Mouse (Mus musculus): Measurements from ENCODE around the gene Nxn. TPM values are rescaled to one million over a fixed set of nuclear protein-coding genes. Genes with fewer than 3 reads are reported as not detected.

Gene Nxn
- polyA plus RNA-seq, 1 experiment from 2014 or later = 26.0 TPM

GRCm38 (mm10) chr11:76406702-76407583, 8.0 kb upstream of the Nxn start, which contains the start of gene Timm22:
Gene Timm22 (plus strand): TSS chr11:76406952.
- Histone ChIP-seq H3K27ac (peak within 1 kb of the TSS; percentile 79), H3K4me3 (replicated peaks; ENCODE audit: low read depth, low read length) (peak within 1 kb of the TSS; percentile 93), H3K27me3 (ENCODE audit: insufficient read depth, low read length) (no peaks in the 10 kb centered on the region), H3K9me3 (replicated peaks; ENCODE audit: low read length) (no peaks in the 10 kb centered on the region), H3K36me3 (ENCODE audit: insufficient read depth, low read length) (peaks cover 6% of the 10 kb centered on the region; the same call in 1 of the 2 replicates), H3K4me2 (ENCODE audit: low read length) (peak within 1 kb of the TSS; percentile 81), H3K4me1 (replicated peaks; ENCODE audit: insufficient read depth, low read length) (no peaks in the 10 kb centered on the region), H3K9ac (ENCODE audit: low read depth, low read length) (peak within 1 kb of the TSS; percentile 97)
- DNase-seq (ENCODE audit: low spot score) = peak; percentile 99
- peak; percentile 98 for TF ChIP-seq CTCF (IDR thresholded peaks at IDR 0.05; ENCODE audit: low read depth)
- ATAC-seq (replicated peaks; ENCODE audit: low FRiP score, low read depth) = peak; percentile 92
- under 1% methylated on average over 46 of the region's 46 CpGs for WGBS

DNA sequence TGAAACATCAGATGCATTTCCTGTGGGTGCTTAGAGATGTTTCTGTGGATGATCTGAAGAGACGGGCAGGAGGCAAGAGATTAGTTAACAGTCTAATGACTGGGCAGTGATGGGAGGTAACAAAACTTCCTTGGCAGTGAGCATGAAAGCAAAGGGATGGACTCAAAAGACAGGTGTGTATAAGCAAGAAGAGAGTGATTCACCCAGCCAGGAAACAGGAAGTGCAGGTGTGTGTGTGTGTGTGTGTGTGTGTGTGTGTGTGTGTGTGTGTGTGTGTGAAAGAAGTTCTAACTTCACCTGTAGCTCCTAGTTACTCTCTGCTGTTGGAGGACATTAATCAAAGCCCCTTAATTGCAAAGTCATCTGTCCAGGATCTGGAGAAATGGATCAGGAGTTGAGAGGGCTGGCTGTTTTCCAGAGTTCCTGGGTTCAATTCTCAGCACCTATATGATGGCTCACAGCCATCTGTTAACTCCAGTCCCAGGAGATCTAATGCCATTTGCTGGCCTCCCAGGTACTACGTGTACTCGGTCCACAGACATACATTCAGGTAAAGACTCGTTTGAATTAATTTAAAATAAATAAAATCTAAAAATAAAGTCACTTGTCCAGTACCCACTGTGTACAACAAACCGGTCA, 6.8 kb upstream of the Nxn start:
- TF ChIP-seq CTCF (IDR thresholded peaks at IDR 0.05; ENCODE audit: low read depth) = no peak
- Histone ChIP-seq H3K27me3 (ENCODE audit: insufficient read depth, low read length) (no peaks in the 10 kb centered on the region), H3K4me1 (replicated peaks; ENCODE audit: insufficient read depth, low read length) (no peaks in the 10 kb centered on the region), H3K27ac (no peak overlapping the region), H3K9ac (ENCODE audit: low read depth, low read length) (no peak overlapping the region), H3K4me2 (ENCODE audit: low read length) (no peak overlapping the region), H3K4me3 (replicated peaks; ENCODE audit: low read depth, low read length) (no peak overlapping the region), H3K36me3 (ENCODE audit: insufficient read depth, low read length) (0 out of 2 replicates have a peak, but pooled peaks cover 3% of the 10 kb centered on the region), H3K9me3 (replicated peaks; ENCODE audit: low read length) (no peaks in the 10 kb centered on the region)
- DNase-seq (ENCODE audit: low spot score) = no peak
- ATAC-seq (replicated peaks; ENCODE audit: low FRiP score, low read depth) = no peak
- WGBS = 80% methylated on average over 5 of the region's 5 CpGs

- Histone ChIP-seq H3K9ac (ENCODE audit: low read depth, low read length) (no peak overlapping the region), H3K27ac (no peak overlapping the region), H3K4me1 (replicated peaks; ENCODE audit: insufficient read depth, low read length) (no peaks in the 10 kb centered on the region), H3K4me2 (ENCODE audit: low read length) (no peak overlapping the region), H3K36me3 (ENCODE audit: insufficient read depth, low read length) (0 out of 2 replicates have a peak, but pooled peaks cover 3% of the 10 kb centered on the region), H3K27me3 (ENCODE audit: insufficient read depth, low read length) (no peaks in the 10 kb centered on the region), H3K4me3 (replicated peaks; ENCODE audit: low read depth, low read length) (no peak overlapping the region), H3K9me3 (replicated peaks; ENCODE audit: low read length) (no peaks in the 10 kb centered on the region)
- WGBS = 60% methylated on average over 4 of the region's 4 CpGs
- no peak for TF ChIP-seq CTCF (IDR thresholded peaks at IDR 0.05; ENCODE audit: low read depth)
- DNase-seq (ENCODE audit: low spot score) (no peak), ATAC-seq (replicated peaks; ENCODE audit: low FRiP score, low read depth) (no peak)
Measured at GRCm38 (mm10) chr11:76405113-76405512, 6.2 kb upstream of the Nxn start.

GRCm38 (mm10) chr11:76401398-76401797, 2.5 kb upstream of the Nxn start:
- H3K4me3 ChIP-seq (replicated peaks; ENCODE audit: low read depth, low read length) = no peak overlapping the region
- DNase-seq (ENCODE audit: low spot score) = no peak
- no peaks in the 10 kb centered on the region for H3K4me1 ChIP-seq (replicated peaks; ENCODE audit: insufficient read depth, low read length)
- 64% methylated on average over 10 of the region's 10 CpGs for WGBS
- no peak overlapping the region for H3K4me2 ChIP-seq (ENCODE audit: low read length)
- no peaks in the 10 kb centered on the region for H3K9me3 ChIP-seq (replicated peaks; ENCODE audit: low read length)
- no peaks in the 10 kb centered on the region for H3K36me3 ChIP-seq (ENCODE audit: insufficient read depth, low read length)
- no peak for TF ChIP-seq CTCF (IDR thresholded peaks at IDR 0.05; ENCODE audit: low read depth)
- H3K27me3 ChIP-seq (ENCODE audit: insufficient read depth, low read length) = no peaks in the 10 kb centered on the region
- ATAC-seq (replicated peaks; ENCODE audit: low FRiP score, low read depth) = no peak
- H3K9ac ChIP-seq (ENCODE audit: low read depth, low read length) = no peak overlapping the region
- H3K27ac ChIP-seq = no peak overlapping the region

GRCm38 (mm10) chr11:76399587-76400330, 819 bp upstream of the Nxn start:
- ATAC-seq (replicated peaks; ENCODE audit: low FRiP score, low read depth) (0 out of 2 replicates have a peak, but pooled peaks have one; percentile 2), DNase-seq (ENCODE audit: low spot score) (peak; percentile 89)
- H3K9ac ChIP-seq (ENCODE audit: low read depth, low read length) = no peak overlapping the region
- TF ChIP-seq CTCF (IDR thresholded peaks at IDR 0.05; ENCODE audit: low read depth) = peak; percentile 84
- H3K4me3 ChIP-seq (replicated peaks; ENCODE audit: low read depth, low read length) = peak overlapping the region; percentile 81
- no peaks in the 10 kb centered on the region for H3K4me1 ChIP-seq (replicated peaks; ENCODE audit: insufficient read depth, low read length)
- H3K27me3 ChIP-seq (ENCODE audit: insufficient read depth, low read length) = no peaks in the 10 kb centered on the region
- H3K9me3 ChIP-seq (replicated peaks; ENCODE audit: low read length) = no peaks in the 10 kb centered on the region
- H3K36me3 ChIP-seq (ENCODE audit: insufficient read depth, low read length) = no peaks in the 10 kb centered on the region
- H3K4me2 ChIP-seq (ENCODE audit: low read length) = peak overlapping the region; percentile 97
- 5% methylated on average over 11 of the region's 11 CpGs for WGBS
- no peak overlapping the region for H3K27ac ChIP-seq

DNA sequence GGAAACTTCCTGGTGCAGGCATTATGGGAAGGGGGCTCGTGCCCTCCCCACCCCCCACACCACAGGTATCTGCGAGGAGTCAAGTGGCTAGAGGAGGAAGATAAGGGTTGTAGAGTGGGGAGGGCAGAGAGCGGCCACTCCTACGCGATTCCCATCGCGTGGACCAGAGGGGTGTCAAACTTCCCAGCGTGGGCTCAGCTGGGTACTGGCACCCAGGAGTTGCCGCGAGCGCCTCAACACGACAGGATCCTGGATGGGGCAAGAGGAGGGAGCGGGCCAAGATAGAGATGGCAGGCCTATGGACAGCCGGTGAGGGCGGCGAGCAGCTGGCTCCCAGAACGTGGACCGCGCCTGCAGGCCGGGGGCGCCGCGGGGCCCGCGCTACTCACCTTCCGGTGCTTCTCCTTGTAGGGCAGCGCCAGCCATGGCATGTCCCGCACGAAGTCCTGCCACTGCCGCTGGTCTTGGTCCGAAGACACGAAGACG, 585 bp downstream of the Nxn start:
- peak overlapping the region; percentile 97 for H3K4me2 ChIP-seq (ENCODE audit: low read length)
- H3K4me3 ChIP-seq (replicated peaks; ENCODE audit: low read depth, low read length) = peak overlapping the region; percentile 81
- ATAC-seq (replicated peaks; ENCODE audit: low FRiP score, low read depth) (peak; percentile 62), DNase-seq (ENCODE audit: low spot score) (peak; percentile 55)
- no peaks in the 10 kb centered on the region for H3K27me3 ChIP-seq (ENCODE audit: insufficient read depth, low read length)
- H3K27ac ChIP-seq = peak overlapping the region; percentile 84
- under 1% methylated on average over 33 of the region's 33 CpGs for WGBS
- H3K9ac ChIP-seq (ENCODE audit: low read depth, low read length) = peak overlapping the region; percentile 80
- H3K36me3 ChIP-seq (ENCODE audit: insufficient read depth, low read length) = no peaks in the 10 kb centered on the region
- H3K4me1 ChIP-seq (replicated peaks; ENCODE audit: insufficient read depth, low read length) = no peaks in the 10 kb centered on the region
- TF ChIP-seq CTCF (IDR thresholded peaks at IDR 0.05; ENCODE audit: low read depth) = no peak
- no peaks in the 10 kb centered on the region for H3K9me3 ChIP-seq (replicated peaks; ENCODE audit: low read length)
